Mouse (Mus musculus) heart, embryonic 15.5 days (tissue): ENCODE results near the gene Tiam1. TPM values are rescaled to one million over a fixed set of nuclear protein-coding genes. Genes with fewer than 3 reads are reported as not detected.

Experiments used
- ATAC-seq: fragments of 200-750 bp; cut with Nextera tagmentation; replicated peaks from 2 replicates; pipeline ENCODE4 v1.8.0; 2017; ENCODE audit warnings: low read depth, moderate TSS enrichment; ENCODE audit not compliant: insufficient number of reproducible peaks, insufficient read depth, low FRiP score
- H3K27ac ChIP-seq: fragments of 300-500 bp; sonication (generic); 2 replicates; pipeline ENCODE4 v1.5.1; 2015; ENCODE audit warnings: mild to moderate bottlenecking, inconsistent platforms
- H3K27me3 ChIP-seq: fragments of 300-500 bp; sonication (generic); 2 replicates; pipeline ENCODE4 v1.6.1; 2015; ENCODE audit warnings: inconsistent platforms
- H3K36me3 ChIP-seq: fragments of 300-500 bp; sonication (generic); 2 replicates; pipeline ENCODE4 v1.6.1; 2015; ENCODE audit warnings: mild to moderate bottlenecking, inconsistent platforms
- H3K4me1 ChIP-seq: fragments of 300-500 bp; sonication (generic); replicated peaks from 2 replicates; pipeline ENCODE4 v1.6.1; 2015; ENCODE audit warnings: inconsistent platforms
- H3K4me2 ChIP-seq: fragments of 300-500 bp; sonication (generic); 2 replicates; pipeline ENCODE4 v1.6.1; 2015; ENCODE audit warnings: inconsistent platforms, mild to moderate bottlenecking, moderate library complexity
- H3K4me3 ChIP-seq: fragments of 300-500 bp; sonication (generic); 2 replicates; pipeline ENCODE4 v1.5.1; 2015; ENCODE audit warnings: mild to moderate bottlenecking, inconsistent platforms
- H3K9ac ChIP-seq: fragments of 300-500 bp; sonication (generic); 2 replicates; pipeline ENCODE4 v1.6.1; 2015; ENCODE audit warnings: mild to moderate bottlenecking, inconsistent platforms
- H3K9me3 ChIP-seq: fragments of 300-500 bp; sonication (generic); replicated peaks from 2 replicates; pipeline ENCODE4 v1.6.1; 2016; ENCODE audit warnings: inconsistent platforms
- WGBS: fragments of 180-500 bp; shearing (Covaris S2); methylation state at CpG from one replicate; pipeline ENCODE4 v1.1.7; 2015; ENCODE audit warnings: mixed read lengths; 5-methylcytosine and 5-hydroxymethylcytosine counted together
- polyA plus RNA-seq: library from polyadenylated mRNA; unstranded; fragments of >200 nt; fragmentation: Nextera tagmentation; extraction: Ambion mirVana; gene quantifications from 2 replicates; pipeline ENCODE4 v1.2.1, GENCODE M21; 2015

Tiam1 gene
- polyA plus RNA-seq: 7.6 and 8.1 TPM in 2 replicates

DNA sequence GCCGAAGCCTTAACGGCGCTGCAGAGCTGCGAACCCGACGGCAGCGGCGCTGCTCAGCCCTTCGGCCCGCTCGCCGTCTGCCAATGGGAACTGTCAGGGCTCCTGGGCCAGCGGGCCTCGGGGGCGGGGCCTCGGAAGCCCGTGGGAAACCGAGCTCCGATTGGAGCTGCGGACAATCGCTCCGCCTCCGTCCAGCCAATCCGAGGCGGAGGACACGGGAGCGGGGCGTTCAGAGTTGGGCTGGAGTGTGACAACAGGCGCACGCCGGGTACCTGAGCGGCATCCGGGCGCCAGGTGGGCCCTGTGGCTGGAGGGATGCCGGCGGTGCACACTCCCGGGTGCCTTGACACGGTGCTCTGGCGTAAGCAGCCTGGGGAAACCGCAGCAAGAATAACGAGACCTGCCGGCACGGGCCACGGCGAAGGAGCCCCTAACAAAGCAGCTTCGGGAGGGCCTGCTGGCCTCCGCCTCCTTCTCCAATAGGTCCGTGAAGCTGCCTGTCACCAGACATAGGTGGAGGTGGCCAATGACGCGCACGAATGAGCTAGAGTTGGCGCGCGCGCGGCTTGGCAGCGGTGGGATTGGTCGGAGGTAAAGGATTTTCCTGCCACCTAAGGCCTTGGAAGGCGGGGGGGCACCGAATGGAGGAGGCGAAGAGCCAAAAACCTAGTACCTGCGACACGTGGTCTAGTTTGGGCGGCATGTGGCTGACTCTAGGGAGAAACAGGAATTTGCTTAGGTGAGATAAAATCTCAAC is at the start of gene Tiam1:
Gene Tiam1 (minus strand): TSS at position 10 of the 757 bp plus-strand sequence.
- H3K4me3 ChIP-seq: peak within 1 kb of the TSS; percentile 68
- no peaks in the 10 kb centered on the region for H3K27me3 ChIP-seq
- peaks cover 23% of the 10 kb centered on the region for H3K4me1 ChIP-seq
- no peaks in the 10 kb centered on the region for H3K9me3 ChIP-seq
- WGBS: under 1% methylated on average over 64 of the region's 64 CpGs
- no peaks in the 10 kb centered on the region for H3K36me3 ChIP-seq
- peak within 1 kb of the TSS; percentile 80 for H3K27ac ChIP-seq
- H3K4me2 ChIP-seq: peak within 1 kb of the TSS; percentile 98
- peak; percentile 97 for ATAC-seq
- peak within 1 kb of the TSS; percentile 78 for H3K9ac ChIP-seq

DNA sequence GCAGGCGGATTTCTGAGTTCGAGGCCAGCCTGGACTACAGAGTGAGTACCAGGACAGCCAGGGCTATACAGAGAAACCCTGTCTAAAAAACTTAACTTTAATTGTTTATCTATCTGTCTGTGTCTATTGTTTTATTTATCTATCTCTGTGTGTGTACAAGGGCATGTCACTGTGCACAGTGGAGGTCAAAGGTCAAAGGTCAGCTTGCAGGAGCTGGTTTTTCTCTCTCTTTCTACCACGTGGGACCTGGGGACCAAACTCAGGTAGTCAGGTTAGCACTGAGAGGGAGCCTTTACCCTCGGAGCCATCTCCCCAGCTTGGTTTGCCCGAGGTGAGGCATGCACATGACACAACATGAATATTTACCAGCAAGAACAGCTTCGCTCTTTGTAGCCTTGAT is 47.7 kb upstream of the Tiam1 start:
- no peak overlapping the region for H3K9ac ChIP-seq
- 69% methylated on average over 6 of the region's 6 CpGs for WGBS
- H3K4me1 ChIP-seq: peaks cover 5% of the 10 kb centered on the region; the same call in 1 of the 2 replicates
- H3K4me3 ChIP-seq: no peak overlapping the region
- H3K4me2 ChIP-seq: no peak overlapping the region
- H3K9me3 ChIP-seq: no peaks in the 10 kb centered on the region
- H3K27me3 ChIP-seq: peaks cover 3% of the 10 kb centered on the region; the same call in 1 of the 2 replicates
- no peaks in the 10 kb centered on the region for H3K36me3 ChIP-seq
- no peak for ATAC-seq
- H3K27ac ChIP-seq: no peak overlapping the region

DNA sequence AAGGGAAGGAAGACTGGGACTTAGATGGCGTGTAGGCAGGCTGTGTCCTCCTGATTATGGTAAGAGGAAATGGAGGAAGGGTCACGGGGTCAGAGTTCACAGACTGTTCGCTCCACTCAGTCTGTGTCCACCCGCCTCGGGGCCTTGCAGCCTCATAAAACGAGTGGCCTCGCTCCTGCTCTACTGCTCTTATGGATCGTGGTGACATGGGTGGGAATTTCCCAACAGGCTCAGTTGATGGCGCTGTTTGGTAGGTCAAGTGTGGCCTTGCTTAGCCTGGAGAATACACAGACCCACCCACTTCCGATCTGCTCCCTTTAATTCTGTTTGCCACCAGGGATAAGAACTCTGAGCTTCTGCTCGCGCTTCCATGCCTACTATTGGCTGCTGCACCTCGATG is 43.9 kb upstream of the Tiam1 start:
- 27% methylated on average over 13 of the region's 13 CpGs for WGBS
- Histone ChIP-seq H3K27ac (no peak overlapping the region), H3K4me2 (peak overlapping the region; percentile 16; the same call in 1 of the 2 replicates), H3K4me1 (peaks cover 5% of the 10 kb centered on the region; the same call in 1 of the 2 replicates), H3K9me3 (no peaks in the 10 kb centered on the region), H3K36me3 (no peaks in the 10 kb centered on the region), H3K9ac (no peak overlapping the region), H3K27me3 (peaks cover 3% of the 10 kb centered on the region; the same call in 1 of the 2 replicates), H3K4me3 (no peak overlapping the region)
- no peak for ATAC-seq

DNA sequence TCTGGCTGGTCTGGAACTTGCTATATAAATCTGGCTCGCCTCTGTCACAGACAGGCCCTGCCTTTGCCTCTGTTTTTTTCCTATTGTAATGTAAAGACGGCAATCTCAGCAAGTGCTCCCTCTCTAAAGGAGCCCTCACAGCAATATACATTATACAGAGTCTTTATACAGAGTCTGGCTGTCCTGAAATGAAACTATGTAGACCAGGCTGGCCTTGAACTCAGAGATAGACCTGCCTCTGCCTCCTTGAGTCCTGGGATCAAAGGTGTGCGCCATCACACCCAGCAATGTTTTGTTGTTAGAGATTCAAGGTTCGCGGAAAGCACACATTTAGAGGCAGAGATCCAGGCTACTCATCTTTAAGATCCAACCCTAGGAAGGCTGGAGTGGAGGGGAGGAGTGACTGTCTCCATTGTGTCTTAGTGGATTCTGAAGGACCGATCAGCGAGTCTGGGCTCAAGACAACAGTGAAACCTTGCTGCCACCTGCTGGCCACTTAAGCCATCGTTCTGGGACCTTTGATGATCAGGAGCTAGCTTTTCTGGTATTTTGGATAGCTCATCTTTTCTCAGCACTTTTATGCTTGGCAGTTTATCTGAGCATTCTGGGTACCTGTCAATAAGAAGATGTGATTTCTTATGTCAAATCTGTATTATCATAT is 42.5 kb upstream of the Tiam1 start:
- Histone ChIP-seq H3K4me3 (no peak overlapping the region), H3K27ac (no peak overlapping the region), H3K27me3 (peaks cover 3% of the 10 kb centered on the region; the same call in 1 of the 2 replicates), H3K36me3 (no peaks in the 10 kb centered on the region), H3K4me2 (no peak overlapping the region), H3K4me1 (peaks cover 5% of the 10 kb centered on the region; the same call in 1 of the 2 replicates), H3K9me3 (no peaks in the 10 kb centered on the region), H3K9ac (no peak overlapping the region)
- ATAC-seq: no peak
- WGBS: 41% methylated on average over 8 of the region's 8 CpGs

DNA sequence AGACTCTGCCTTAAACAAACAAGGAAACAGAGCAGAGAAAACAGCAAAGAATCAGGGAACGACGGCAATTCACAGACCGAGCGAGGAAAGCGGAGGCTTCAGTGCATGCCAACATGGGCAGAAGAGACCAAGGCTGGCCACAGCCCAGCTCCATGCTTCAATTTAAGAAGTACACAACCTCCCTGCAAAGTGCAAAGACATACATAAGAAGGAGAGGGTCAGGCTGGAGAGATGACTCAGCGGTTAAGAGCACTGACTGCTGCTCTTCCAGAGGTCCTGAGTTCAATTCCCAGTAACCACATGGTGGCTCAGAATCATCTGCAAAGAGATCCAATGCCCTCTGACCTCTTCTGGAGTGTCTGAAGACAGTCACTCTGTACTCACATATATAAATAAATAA is 40.6 kb upstream of the Tiam1 start:
- no peak overlapping the region for H3K27ac ChIP-seq
- H3K36me3 ChIP-seq: no peaks in the 10 kb centered on the region
- peaks cover 3% of the 10 kb centered on the region; the same call in 1 of the 2 replicates for H3K27me3 ChIP-seq
- no peak overlapping the region for H3K9ac ChIP-seq
- no peak overlapping the region for H3K4me3 ChIP-seq
- ATAC-seq: no peak
- H3K4me1 ChIP-seq: peaks cover 5% of the 10 kb centered on the region; the same call in 1 of the 2 replicates
- H3K9me3 ChIP-seq: no peaks in the 10 kb centered on the region
- H3K4me2 ChIP-seq: no peak overlapping the region
- whole genome bisulfite sequencing: 78% methylated on average over 6 of the region's 6 CpGs

DNA sequence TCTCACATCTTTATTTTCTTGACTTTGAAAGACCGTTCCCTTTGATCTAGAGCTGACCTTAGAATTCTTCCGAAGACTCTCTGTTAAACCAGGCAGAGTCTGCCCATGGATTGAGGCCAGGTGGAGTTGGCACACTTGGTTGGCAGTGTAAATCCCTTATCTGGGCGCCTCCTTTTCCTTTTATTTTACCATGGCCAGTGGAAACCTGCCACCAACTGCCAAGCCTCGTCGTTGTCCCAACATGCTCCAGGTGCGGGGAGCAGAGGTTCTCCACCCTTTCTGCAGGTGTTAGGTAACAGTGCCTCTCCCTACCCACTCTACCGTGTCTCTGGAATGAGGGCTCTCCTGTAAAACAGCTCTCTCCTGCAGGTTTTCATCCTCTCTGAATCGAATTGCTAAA is 38.1 kb upstream of the Tiam1 start:
- WGBS: 80% methylated on average over 8 of the region's 8 CpGs
- H3K27me3 ChIP-seq: peaks cover 2% of the 10 kb centered on the region; the same call in 1 of the 2 replicates
- H3K9me3 ChIP-seq: no peaks in the 10 kb centered on the region
- no peak overlapping the region for H3K4me2 ChIP-seq
- H3K27ac ChIP-seq: no peak overlapping the region
- H3K4me1 ChIP-seq: no peaks in the 10 kb centered on the region
- H3K4me3 ChIP-seq: no peak overlapping the region
- no peak for ATAC-seq
- no peak overlapping the region for H3K9ac ChIP-seq
- H3K36me3 ChIP-seq: no peaks in the 10 kb centered on the region

DNA sequence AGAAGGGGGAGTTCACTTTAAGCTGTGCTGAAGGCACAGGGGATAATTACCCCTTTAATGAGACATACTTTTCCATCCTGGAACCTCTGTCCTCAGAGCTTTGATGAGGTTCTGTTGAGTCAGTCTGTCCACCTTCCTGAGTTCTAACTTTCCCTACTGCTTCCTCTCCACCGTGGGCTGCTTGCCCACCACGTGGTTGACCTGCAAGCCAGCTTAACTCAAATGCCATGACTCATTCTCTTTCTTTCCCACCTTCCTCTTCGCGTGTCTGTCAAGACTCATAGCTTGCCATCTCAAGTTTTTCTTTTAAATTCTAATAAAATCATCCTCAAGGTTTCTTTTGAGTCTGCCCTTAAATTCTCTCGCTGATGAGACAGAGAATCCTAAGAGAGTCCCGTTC is 37.4 kb upstream of the Tiam1 start:
- no peak for ATAC-seq
- peaks cover 4% of the 10 kb centered on the region for H3K4me1 ChIP-seq
- 72% methylated on average over 6 of the region's 6 CpGs for WGBS

DNA sequence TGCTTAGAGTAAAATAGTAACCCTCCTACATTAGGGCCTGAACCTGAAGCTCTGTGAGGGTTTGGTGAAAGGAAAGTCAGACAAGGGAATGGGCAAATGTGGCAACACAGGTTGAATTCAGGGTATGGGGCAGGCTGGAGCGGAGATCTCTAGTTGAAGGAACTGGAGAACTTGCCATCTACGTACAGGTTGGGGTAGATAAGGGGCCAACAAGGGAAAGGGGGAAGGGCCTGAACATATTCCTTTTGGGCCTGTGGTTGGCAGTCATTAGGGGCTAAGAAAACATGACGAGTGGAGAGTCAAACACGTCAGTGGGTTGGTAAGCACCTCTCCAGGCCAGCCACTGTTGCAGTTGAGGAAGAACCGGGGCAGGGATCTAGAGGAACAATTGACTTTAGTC is 36.3 kb upstream of the Tiam1 start:
- Histone ChIP-seq H3K36me3 (no peaks in the 10 kb centered on the region), H3K4me2 (no peak overlapping the region), H3K9me3 (no peaks in the 10 kb centered on the region), H3K27ac (no peak overlapping the region), H3K27me3 (no peaks in the 10 kb centered on the region), H3K4me1 (peaks cover 4% of the 10 kb centered on the region), H3K9ac (no peak overlapping the region), H3K4me3 (no peak overlapping the region)
- ATAC-seq: no peak
- WGBS: 75% methylated on average over 5 of the region's 5 CpGs

More for the DNA sequence above, 37.4 kb upstream of the Tiam1 start:
- no peaks in the 10 kb centered on the region for H3K27me3 ChIP-seq
- H3K9ac ChIP-seq: no peak overlapping the region
- no peak overlapping the region for H3K4me2 ChIP-seq
- no peaks in the 10 kb centered on the region for H3K36me3 ChIP-seq
- no peak overlapping the region for H3K27ac ChIP-seq
- H3K9me3 ChIP-seq: no peaks in the 10 kb centered on the region
- no peak overlapping the region for H3K4me3 ChIP-seq

DNA sequence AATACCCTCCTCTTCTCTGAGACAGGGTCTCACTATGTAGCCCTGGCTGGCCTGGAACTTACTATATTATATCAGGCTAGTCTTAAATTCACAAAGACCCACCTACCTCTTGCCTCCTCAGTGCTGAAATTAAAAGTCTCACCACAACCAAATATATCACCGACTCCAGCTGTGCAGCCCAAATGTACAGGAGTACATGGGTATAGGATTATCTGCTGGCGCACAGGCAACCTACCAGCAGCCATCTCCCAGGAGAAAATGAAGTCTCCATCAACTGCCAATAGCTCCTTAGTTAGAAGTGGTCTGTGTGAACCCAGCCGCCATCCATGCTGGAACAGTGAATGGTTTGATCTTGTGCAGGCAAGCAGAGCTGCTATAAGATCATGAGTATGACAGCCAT is 34.8 kb upstream of the Tiam1 start:
- no peaks in the 10 kb centered on the region for H3K9me3 ChIP-seq
- no peaks in the 10 kb centered on the region for H3K36me3 ChIP-seq
- peaks cover 4% of the 10 kb centered on the region for H3K4me1 ChIP-seq
- H3K9ac ChIP-seq: no peak overlapping the region
- no peak overlapping the region for H3K4me3 ChIP-seq
- H3K27me3 ChIP-seq: no peaks in the 10 kb centered on the region
- H3K27ac ChIP-seq: no peak overlapping the region
- 85% methylated on average over 3 of the region's 3 CpGs for WGBS
- ATAC-seq: no peak
- no peak overlapping the region for H3K4me2 ChIP-seq

DNA sequence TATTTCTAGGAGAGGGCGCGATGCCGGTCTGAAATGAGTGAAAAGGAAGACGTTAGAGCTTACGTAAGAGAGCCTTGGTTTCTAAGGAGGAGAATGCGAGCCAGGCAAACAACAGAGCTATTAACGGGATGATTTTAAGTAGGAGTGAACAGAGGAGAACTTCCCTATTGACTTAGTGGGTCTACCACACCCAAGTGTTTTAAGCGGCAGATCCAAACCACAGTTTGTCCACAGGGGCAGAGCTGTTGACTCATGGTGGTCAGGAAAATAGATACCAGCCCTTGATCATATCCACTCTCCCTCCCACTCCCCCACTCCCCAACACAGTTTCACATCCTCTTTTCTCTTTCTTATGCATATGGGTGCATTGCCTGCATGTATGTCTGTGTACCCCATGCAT is 33.9 kb upstream of the Tiam1 start:
- WGBS: 74% methylated on average over 8 of the region's 8 CpGs
- no peak overlapping the region for H3K4me3 ChIP-seq
- H3K36me3 ChIP-seq: no peaks in the 10 kb centered on the region
- H3K9ac ChIP-seq: no peak overlapping the region
- ATAC-seq: no peak
- H3K27me3 ChIP-seq: no peaks in the 10 kb centered on the region
- H3K9me3 ChIP-seq: no peaks in the 10 kb centered on the region
- no peak overlapping the region for H3K27ac ChIP-seq
- H3K4me2 ChIP-seq: no peak overlapping the region
- peaks cover 4% of the 10 kb centered on the region for H3K4me1 ChIP-seq

DNA sequence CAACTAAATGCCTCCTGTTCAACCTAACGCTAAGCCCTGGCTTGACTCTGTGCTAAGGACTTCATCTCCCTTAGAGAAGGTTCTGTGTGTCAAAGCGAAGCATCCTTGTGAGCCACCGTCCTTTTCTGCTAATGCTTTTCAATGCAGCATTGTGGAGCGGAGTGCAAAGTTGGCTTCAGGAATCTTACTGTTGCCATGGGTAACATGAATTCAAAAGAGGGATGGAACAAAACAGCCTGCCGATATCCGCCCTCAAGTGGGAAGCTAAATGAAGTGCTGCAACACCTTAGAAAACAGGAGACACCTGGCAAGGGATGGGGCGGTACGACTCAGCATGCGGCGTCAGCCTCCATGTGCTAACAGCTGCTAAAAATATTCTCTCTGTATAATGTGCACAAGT is 32.9 kb upstream of the Tiam1 start:
- no peak for ATAC-seq

More for the DNA sequence above, 32.9 kb upstream of the Tiam1 start:
- H3K4me2 ChIP-seq: 0 out of 2 replicates have a peak overlapping the region, but pooled peaks have one; percentile 6
- no peaks in the 10 kb centered on the region for H3K9me3 ChIP-seq
- H3K27me3 ChIP-seq: no peaks in the 10 kb centered on the region
- 33% methylated on average over 10 of the region's 10 CpGs for WGBS
- H3K4me3 ChIP-seq: no peak overlapping the region
- peaks cover 4% of the 10 kb centered on the region for H3K4me1 ChIP-seq
- H3K36me3 ChIP-seq: no peaks in the 10 kb centered on the region
- no peak overlapping the region for H3K9ac ChIP-seq
- no peak overlapping the region for H3K27ac ChIP-seq
